Mouse (Mus musculus) cerebellum, postnatal 14 days (tissue): ENCODE measurements at regions not wholly inside any gene's neighbourhood (a gene's known extent, or its start where the extent isn't known, plus 50 kb on each side); places are given as distances from the start of the nearest gene placed in this dataset.

Experiments
- DNase-seq, 2 experiments: peaks; one replicate each; pipeline ENCODE4 v3.0.0; 2021; ENCODE audit warnings: mixed read lengths in 2 of 2

DNA sequence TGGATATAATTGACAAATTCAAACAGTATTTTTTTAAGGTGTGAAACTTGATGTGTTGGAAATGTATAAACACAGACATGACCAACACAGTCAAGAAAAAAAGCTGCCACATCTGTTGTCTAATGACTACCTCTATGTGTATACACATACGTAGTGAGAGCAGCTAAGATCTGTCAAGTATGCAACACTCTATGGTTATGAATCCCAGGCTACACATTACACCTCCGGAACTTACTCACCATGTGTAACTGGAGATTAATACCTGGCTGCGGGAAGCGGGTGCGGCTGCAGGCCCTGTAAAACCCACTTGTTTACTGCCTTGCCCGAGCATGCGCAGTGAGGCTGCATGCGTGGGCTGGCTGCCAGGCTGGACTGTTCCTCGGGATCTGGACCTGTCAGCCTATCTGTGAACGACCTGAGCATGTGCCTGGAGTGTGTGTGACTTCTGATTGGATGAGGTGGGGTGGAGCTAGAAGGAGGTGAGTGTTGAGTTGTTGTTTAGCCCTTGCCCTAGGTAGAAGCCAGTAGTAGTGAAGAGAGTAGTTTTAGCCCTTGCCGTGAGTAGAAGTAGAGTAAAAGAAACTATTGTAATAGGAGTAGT, 211.1 kb downstream of the Sp3 start:
- DNase-seq = no peak

DNA sequence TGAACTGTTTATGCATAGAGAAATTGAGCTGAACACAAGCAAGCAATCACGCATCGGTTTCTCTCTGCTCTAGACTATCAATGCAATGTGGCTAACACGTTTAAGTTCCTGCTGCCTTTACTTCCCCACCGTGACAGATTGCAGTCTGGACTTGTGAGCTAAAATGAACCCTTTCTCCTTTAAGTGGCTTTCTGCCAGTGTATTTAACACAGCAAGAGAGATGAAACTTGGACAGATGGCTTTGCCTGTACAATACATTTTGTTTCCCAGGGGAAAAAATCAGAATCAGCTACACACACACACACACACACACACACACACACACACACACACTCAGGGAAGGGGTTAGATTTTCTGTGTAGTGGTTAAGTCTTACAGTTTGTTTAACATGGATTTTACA, 206.8 kb downstream of the Sp3 start:
- DNase-seq = peak; percentile 18 to 32

DNA sequence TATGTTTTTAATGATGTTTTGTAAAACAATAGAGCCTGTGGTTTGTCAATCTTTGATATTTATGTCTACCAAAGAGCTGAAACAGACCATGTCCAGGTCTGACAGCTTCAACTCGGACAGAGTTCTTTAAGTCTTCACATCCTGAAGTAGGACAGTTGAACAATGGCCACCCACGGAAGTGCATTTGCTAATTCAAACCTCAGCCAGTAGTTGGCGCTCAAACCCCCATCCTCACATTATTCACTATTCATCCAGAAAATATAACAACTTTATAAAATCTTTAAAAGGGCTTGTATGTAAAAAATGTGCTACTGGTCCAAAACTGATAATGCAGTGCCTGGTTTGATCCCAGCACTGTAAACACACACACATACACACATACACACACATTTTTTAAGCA, 202.9 kb downstream of the Sp3 start:
- DNase-seq = peak; percentile 25 to 29

DNA sequence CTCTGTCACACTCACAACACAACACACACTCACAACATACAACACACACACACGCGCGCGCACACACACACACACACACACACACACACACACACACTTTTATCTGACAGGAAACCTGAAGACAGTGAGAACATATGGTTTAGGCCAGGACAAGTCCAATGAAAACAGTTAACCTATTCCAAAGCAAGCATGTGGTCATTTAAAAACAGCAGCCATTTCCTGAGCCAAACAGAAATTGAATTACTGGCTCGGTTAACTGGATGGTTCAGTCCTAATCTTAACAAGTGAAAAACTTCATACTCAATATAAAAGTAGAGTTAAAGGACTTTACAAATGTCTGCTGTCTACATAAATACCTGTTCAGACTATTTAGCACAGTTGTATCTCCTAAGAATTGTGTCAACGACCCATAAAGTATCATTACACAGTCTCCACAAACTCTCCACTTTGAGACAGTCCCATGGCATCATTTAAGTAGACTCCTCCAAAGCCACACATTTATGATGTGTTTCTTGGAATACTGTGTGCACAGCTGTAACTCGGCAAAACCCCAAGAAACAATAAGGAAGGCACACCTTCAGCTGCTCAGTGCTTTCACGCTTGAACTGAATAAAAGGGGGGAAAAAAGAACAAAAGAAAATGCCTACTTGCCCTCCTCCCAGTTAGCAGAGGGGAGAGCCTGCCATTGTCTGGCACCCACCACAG, 202.3 kb downstream of the Sp3 start:
- no peak for DNase-seq

DNA sequence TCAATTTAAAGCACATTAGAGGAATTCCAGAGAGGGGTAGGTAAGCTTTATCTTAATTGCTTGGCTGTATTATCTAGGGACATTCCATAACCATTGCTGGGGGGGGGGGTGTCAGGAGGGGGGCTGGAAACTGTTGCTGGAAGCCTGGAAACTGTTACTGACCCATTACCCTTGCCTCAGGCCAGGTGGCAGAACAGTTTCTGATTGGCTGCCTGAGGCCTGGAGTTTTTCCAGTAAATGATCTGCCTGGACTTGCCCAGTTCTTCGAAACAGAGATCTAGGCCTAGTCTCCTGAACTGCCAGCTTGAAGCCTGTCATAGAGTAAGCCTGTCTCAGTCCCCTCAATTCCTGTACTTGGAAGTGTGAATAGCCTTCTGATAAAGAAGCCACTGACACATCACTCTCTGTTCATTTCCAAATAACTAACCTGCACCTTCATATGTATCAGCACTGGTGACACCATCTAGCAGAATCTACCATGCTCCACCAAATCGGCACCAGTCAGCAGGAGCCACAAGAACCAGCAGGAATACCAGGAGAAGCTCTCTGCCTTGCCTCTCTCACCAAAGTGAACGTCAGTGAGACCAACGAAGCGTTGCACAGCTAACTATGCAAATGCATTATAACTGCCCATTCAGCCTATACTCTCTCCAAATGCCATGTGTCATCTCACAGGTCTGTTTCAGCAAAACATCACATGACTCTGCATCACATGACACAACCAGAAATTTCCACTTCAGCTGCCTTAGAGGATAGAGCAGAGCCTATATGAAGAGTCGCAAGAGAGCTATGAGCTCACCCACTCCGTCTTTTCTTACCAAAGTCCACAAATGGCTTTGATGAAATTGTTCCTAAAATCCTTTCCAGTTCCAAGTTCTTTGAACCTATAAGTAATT, 200.7 kb downstream of the Sp3 start:
- DNase-seq = no peak

DNA sequence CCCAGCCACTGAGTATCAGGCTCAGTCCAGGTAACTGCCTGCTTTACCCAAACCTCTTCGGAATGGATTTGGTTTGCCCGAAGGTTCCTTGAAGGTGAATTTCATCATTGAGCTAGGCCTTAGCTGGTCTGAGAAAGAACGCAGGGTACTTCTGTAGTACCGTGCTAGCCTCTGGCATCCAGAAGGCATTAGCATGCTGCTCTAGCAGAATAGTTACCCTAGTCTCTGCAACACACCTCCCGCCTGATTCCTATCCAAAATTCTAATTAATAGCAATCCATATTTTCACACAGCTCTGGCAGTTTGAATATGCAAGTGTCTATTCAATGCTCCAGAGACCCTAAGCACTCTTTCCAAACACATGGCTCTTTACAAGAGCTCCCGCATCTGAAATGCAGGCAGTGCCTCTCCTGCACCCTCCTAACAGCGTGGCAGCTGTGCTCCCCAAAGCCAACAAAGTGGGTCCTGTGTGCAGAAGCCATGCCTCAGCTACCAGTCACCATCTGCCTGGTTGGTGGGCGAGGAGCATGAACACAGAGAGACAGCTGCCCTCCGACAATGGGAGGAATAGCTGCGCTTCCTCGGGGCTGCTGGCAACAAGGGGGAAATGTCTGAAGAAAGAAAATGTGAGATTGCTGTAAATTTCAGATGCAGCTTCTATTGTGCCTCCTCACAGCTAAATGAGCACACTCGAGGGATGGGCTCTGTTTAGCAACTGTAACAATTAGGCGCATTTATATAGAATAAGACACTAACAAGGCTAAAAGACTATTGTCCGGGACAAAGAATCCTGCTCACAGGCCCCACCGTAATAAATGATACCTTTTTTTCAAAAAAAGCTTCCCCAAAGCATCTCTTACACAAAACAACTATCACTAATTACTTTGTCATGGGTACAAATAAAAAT, 198.6 kb downstream of the Sp3 start:
- peak; percentile 13 to 19 for DNase-seq

DNA sequence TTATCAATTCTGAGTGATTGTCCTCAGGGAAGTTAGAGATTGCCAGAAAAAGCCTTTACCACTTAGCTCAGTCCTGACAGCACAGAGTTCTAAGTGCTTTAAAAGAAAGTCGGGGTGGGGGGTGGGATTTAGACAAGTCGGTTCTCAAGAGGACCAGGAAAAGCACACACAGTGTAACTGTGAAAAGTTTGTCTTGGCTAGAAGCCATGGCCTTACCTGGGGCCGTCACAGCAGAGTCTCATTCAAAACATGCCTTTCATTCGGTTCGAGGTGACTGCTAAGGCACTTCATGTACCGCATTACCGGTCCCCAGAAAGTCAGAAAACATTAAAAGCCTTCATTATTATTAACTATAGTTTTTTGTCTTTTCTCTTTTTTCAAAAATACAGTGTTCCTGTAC, 197.9 kb downstream of the Sp3 start:
- no peak for DNase-seq

DNA sequence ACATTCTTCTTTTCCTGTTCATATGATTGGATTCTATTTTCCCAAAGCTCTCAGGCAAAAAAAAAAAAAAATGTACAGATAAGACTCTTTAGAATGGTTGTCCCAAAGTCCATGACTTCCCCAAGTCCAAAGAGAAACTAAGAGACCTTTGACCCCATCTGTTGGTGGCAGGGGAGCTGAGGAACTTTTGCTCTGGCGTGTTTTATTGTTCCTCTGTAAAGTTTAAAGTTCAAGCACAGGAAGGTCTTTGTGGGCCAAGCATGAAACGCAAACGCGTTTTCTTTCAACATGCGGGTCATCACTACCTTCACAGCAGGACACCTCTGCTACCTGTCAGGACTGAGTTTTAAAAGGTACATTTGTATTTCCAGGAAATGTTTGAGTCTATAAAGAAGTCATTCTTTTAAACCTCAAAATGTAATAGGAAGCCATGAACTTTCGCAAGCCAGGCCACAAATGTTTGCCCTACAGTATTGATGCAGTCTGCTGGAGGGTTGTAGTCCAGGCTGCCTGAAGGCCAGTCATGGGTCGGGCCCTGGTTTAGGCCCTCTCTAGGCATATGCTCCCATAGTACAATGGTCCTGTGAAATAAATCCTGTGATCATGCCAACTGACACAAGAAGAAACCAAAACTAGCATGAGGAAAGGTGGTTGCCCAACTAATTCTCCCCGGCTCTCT, 194.7 kb downstream of the Sp3 start:
- no peak for DNase-seq

DNA sequence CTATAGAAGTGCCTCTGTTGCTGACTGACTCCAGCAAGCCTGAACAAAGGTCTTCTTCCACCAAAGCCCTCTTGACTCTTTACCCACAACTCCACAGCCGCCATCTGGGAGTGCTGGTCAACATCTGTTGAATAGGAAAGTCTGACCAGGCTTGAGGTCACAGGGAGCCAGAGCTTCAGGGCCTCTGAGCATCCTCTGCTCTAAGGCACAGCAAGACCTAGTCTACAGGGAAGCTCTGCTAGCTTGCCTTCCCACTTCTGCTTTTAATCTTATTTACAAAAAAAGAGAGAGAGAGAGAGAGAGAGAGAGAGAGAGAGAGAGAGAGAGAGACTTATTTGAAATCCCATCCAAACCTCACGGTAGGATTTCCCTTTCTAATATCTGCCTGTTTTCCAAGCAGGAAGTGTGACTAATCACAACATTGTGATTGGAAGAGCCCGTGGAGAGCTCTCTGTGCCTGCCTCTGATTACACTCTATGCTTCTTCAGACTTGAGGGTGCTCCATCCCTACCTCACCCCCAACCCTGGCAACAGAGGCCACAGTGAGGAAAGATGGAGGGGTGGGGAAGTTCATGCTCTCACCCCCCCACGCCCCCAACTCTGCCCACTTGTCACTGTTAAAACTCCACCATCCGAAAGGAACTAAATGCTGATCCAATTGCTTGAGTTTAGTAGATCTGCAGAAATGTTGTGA, 194.1 kb downstream of the Sp3 start:
- no peak for DNase-seq

DNA sequence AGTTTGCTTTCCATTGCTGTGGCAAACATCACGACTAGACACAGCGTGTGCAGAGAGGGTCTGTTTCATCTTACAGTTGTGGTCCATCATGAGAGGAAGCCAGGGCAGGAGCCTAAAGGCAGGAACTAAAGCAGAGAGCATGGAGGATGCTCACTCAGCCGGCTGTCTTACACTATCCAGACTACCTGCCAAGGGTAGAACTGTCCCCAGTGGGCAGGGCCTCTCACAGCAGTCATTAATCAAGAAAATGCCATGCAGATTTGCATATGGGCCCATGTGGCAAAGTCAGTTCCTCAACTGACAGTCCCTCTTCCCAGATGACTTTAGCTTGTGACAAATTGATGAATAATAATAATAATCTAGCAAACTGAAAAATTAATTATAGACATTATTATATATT, 192.6 kb downstream of the Sp3 start:
- no peak for DNase-seq

DNA sequence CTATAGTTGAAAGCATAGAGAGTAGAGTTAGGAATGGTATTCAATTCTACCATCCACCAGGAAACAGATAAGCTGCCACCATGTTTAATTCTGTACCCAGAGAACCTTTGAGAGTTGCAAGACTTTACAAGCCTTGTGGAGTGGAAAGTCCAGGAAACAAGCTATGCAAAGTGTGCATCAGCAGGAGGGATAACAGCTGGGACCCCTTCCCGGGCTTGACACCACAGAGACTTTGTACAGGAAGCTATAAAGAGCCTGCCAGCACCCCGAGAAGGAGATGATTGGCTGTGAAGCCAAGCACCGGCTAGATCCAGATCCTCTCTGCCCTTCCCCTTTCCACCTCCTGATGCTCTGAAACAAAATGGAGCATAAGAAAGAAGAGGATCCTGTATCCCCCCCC, 188.8 kb downstream of the Sp3 start:
- DNase-seq = no peak

DNA sequence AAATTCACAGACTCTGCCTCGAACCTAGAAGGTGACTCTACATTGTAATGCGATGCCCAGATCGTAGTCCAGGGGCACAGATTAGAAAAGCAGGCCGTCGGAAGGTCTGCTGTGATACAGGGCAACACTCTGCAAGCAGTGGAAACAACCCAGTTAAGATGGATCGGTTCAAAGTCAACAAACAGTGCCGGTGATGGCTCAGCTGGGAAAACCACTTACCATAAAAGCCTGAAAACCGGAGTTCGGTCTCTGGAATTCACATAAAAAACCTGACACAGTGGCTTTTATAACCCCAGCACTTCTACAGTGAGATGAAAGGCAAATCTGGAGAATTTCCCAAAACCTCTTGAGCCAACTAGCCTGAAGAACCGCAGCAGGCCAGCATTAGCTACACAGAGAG, 186.8 kb downstream of the Sp3 start:
- DNase-seq = no peak

DNA sequence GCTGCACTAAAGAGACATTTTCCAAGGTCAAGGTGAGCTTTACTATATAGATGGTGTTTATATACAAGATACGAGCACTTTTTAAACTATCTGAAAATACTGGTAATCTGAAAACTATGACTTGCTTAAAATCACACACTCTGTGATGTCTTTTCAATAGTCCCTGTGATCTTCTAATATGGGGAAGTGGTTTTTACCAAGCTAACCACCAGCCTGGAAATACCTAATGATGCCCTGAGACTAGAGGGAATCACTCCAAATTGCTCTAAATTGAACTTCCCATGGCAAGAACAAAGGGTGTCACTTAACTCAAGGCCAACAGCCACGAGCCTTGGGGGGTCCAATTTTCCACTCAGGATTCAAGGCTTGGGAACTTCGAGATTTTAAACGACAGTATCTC, 185.7 kb downstream of the Sp3 start:
- DNase-seq = no peak

DNA sequence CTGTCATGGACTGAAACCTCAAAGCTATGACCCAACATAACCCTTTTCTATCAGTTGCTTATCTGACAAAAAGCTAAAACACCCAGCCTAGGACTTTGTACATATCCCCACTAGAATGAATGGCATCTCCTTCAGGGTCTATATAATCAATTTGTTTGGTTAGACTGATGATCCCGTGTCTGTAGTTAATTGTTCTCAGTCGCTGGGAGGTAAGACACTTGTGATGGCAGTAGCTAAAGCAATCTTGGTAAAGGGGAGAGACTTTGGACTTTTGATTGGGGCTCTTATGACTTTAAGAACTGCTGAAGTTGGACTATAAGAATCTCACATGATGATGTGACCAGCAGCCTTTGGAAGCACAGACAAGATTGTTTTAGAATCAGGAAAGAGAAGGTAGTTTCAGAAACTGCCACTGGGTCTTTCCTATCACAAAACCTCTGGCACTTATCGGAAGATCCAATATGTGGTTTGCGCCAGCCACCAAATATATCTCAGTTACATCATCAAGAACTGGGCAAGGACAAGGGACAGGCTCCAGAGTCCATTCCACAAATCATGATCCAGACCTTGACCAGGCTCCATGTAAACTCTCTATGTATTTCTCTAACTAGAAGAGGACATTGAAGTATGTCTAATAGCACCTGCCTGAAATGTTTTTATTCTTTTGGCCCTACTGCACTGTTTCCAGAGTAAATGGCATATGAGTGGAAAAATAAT, 183.1 kb downstream of the Sp3 start:
- DNase-seq = no peak

DNA sequence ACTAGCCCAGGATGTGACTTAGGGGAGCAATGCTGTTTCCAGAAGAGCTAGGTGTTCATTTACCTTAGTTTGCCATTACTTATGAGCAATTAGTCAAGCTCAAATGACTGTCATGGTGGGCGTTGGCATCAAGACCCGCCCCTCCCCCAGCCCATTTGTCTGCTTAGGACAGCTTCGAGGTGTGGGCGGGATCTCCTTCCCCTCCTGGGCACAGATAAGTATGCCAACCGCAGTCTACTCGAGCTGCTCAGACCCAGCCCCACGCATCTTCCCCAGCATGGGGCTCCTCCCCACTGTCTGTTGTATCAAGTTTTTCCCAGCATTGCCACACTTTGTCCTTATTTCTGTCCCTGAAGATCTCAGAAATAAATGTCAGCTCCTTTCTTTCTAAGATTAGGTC, 179.6 kb downstream of the Sp3 start:
- DNase-seq = no peak

DNA sequence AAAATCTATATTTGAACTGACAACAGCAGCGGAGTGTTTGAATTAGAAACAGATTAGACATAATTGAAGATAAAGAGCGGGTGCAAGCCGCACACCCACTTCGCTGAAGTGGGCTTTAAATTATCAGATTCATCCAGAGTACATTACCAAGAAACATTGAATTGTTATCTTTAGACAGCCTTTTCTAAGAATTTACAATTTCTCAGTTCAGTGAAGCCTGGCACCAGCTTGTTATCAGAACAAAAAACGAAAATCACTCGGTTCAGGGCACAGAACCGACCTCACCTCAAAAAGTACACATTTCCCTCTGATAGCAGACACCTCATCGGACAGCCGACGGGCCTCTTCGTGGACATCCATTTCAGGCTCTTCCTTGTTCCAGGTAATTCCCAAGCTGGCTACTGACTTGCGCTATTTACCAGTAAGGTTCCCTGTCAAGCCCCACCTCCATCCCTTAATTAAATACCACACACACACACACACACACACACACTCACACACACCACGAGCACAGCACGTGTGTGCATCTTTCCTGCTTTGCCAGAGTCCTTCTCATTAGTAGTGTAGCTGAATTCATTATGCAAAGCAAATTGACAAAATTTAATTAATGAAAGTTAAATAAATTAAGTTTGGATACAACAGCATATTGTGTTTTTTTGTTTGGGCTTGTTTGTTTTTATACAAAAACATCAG, 166.8 kb downstream of the Sp3 start:
- DNase-seq = no peak

DNA sequence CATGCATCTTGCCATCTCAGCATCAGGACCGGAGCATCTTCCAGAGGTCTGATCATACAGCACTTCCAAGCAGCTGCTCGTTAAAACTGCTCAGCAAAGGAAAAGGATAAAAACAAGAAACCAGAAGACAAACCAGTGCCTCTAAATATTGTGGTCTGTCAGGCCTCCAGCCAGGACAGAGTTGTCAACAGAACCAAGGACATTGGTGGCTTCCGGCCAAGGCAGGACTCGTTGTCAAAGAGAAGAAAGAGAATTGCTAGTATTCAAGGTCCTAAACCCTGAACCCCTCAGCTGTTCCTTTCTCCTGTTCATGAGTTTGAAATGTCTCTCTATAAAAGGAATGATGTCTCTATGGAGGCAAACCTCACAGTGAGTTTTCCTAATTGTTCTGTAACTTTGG, 155.0 kb downstream of the Sp3 start:
- no peak for DNase-seq

DNA sequence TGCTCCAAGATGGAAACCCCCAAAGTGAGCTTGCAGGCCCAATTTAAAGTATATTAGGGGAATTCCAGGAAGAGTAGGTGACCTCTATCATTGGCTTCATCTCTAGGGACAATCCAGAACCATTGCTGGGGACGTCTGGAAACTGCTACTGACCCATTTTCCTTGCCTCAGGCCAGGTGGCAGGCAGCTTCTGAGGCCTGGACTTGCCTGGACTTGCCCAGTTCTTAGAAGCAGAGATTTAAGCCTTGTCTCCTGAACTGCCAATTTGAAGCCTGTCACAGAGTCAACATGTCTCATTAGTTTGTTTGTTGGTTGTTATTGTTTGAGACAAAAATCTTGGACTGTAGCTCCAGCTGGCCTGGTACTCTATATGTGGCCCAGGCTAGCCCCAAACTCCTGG, 151.1 kb downstream of the Sp3 start:
- DNase-seq = no peak

DNA sequence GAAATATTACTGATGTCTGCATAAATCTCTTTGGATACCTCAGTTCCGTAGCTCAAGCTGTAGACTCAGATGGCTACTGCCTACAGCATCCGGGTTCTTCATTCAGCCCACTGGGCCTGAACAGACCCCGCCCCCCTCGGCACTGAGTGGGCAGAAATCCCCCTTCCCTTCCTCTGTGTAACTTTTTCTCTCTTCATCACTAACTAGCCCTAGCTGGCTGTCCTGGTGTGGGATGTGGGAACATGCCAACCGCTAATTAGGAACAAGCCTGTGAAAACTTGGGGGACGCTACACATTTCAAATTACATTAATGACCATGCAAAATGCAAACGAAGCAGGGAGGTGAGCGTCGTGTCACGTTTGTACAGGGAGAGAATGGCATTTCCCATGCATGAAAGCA, 147.5 kb downstream of the Sp3 start:
- no peak for DNase-seq

DNA sequence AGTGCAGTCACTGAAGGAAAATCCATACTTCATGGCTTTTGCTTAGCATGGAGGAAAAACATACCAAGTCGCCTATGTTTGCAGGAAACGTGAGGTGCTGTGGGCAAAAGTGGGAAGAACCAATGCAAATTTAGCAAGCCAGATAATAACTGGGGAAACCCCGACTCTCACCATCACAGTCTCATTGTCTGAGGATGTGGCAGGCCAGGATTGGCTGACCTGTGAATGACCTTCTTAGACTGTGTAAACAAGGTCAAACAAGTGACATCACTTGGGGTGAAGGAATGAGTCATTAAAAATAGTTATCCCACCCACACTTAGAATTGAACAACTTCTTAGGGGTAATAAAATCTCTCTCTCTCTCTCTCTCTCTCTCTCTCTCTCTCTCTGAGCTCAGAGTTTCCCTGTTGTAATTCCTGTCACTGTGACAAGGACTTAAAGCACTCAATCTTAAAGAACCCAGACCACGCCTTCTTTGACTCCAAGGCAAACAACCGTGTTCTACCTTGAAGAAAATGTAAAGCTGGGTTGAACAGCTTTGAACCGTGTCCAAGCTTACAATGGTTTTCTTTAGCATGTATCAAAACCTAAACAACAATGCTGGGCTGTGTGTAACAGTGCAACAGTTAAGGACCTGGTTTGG, 142.0 kb downstream of the Sp3 start:
- DNase-seq = no peak
